ENCODE assay signal across 27 mouse cellular contexts in the genomic region with DNA sequence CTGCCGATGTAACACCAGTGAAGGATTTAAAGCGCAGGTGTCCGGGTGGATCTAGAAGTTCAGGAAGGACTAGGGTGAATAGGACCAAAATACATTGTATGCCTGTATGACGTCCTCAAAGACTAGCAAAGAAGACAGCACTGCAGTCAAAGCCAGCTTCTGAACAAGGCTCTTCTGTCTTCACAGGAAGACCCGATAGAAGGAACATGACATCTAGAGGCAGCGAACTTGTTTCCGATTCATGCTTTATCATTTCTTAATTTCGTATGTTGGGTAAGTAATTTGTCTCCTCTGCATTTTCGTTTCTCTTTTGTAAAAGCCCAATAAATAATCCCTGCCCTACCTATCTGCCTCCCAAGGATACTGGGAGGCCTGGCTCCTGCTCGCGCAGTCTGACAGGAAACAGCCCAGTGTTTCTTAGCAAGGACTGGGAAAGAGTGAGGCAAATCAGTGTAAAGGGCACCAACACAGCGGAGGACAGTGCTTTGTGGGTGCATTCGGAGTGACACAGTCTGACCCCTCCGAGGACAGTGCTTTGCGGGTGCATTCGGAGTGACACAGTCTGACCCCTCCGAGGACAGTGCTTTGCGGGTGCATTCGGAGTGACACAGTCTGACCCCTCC. TPM values are rescaled to one million over a fixed set of nuclear protein-coding genes. Genes with fewer than 3 reads are reported as not detected.
DNase-seq lines count a peak whose midpoint lies in the region; ATAC-seq and TF ChIP-seq lines count a peak whose summit lies in the region.
"Had no signal": no experiment of that assay in that cellular context is flagged by ENCODE, and none has a peak within 500 bp of the region (broad histone marks: within the 10 kb centered on the region; RNA-seq: fewer than 3 reads in every experiment).

No protein-coding gene starts in this region.

- peak; percentile 47 to 51 for DNase-seq in adrenal gland, postnatal 36 days
- DNase-seq in adrenal gland, postnatal 25 days, result no peak
- no peak for DNase-seq in spleen, adult 2 months (ENCODE audit: low read depth in 1 of 2, low spot score in 2 of 2)
- DNase-seq in spleen, postnatal 4 days (ENCODE audit: low spot score in 2 of 2), result no peak
- DNase-seq in kidney, postnatal 4 days, result no peak
- DNase-seq in lung, postnatal 10 days, result no peak
- DNase-seq: cerebellum, adult 8-10 months; gastrocnemius, postnatal 10 days; heart, adult 11 months; heart, postnatal 10 days; kidney, postnatal 36 days; lung, embryonic 14.5 days; lung, postnatal 4 days; right cerebral cortex, adult 18-20 months; right cerebral cortex, postnatal 4 days; thymus, adult 18-20 months; thymus, postnatal 36 days had no signal

- ATAC-seq in inflammation-experienced regulatory T-cells, adult 6 months, result peak; percentile 49
- ATAC-seq: forebrain, embryonic 14.5 days; hindbrain, embryonic 16.5 days; intestine, postnatal 0 days; midbrain, embryonic 16.5 days had no signal

- no peak for TF ChIP-seq POLR2A in spleen, adult 2 months (IDR thresholded peaks at IDR 0.05; ENCODE audit: low read depth, low read length)

- H3K27me3 ChIP-seq in spleen, adult 2 months (ENCODE audit: control insufficient read depth, insufficient read depth, low read length), result no peaks in the 10 kb centered on the region
- H3K27me3 ChIP-seq: embryonic facial prominence, embryonic 15.5 days; heart, embryonic 12.5 days; kidney, embryonic 15.5 days; neural tube, embryonic 15.5 days had no signal

- H3K4me1 ChIP-seq in spleen, adult 2 months (ENCODE audit: control insufficient read depth, insufficient read depth, insufficient read length), result no peaks in the 10 kb centered on the region; the same call in 1 of the 2 replicates
- H3K4me1 ChIP-seq: hindbrain, embryonic 10.5 days had no signal

- no peak overlapping the region for H3K4me3 ChIP-seq in spleen, adult 2 months (ENCODE audit: extremely low read depth, insufficient read depth, insufficient read length)
- H3K4me3 ChIP-seq: embryonic facial prominence, embryonic 15.5 days; heart, embryonic 12.5 days; hindbrain, embryonic 10.5 days; kidney, embryonic 15.5 days; neural tube, embryonic 15.5 days had no signal

- H3K36me3 ChIP-seq in spleen, adult 2 months (ENCODE audit: control insufficient read depth, insufficient read depth, low read length), result peaks cover 6% of the 10 kb centered on the region; the same call in 1 of the 2 replicates

- 84% methylated on average over 19 of the region's 19 CpGs for WGBS in spleen, adult 2 months

- peak overlapping the region; percentile 51; the same call in 1 of the 2 replicates for H3K27ac ChIP-seq in spleen, adult 2 months (ENCODE audit: insufficient read depth, low read length)
- H3K27ac ChIP-seq: embryonic facial prominence, embryonic 15.5 days; hindbrain, embryonic 10.5 days; kidney, embryonic 15.5 days; neural tube, embryonic 15.5 days had no signal

- TF ChIP-seq CTCF in spleen, adult 2 months (IDR thresholded peaks at IDR 0.05; ENCODE audit: extremely low read depth, insufficient read depth, insufficient read length, insufficient replicate concordance), result no peak

RNA-seq across cellular contexts. Expression of a gene that starts 8.6 kb away (rescaled TPM):
- 100 to 1,000 TPM; 350 to 409 TPM for total RNA-seq in adrenal gland, postnatal 36 days (2021)
- total RNA-seq in adrenal gland, postnatal 25 days (2021), result 247 and 388 TPM in 2 replicates
- 19.5 and 20.7 TPM in 2 replicates for polyA plus RNA-seq in spleen, adult 2 months (2012; rRNA removed)
- 10 to 100 TPM; 14.1 to 58.2 (median 51.0) TPM for polyA plus RNA-seq in inflammation-experienced regulatory T-cells, adult 6 months (2017; shearing (Covaris generic))

Comparison
In these comparisons a context has a peak if more than half of its experiments do, and no peak if none do; other contexts are left out.
1. DNase-seq: peak in adrenal gland, postnatal 36 days (2 of 2); none in adrenal gland, postnatal 25 days (single experiment), spleen, adult 2 months (0 of 2), spleen, postnatal 4 days (0 of 2), kidney, postnatal 4 days (0 of 2) and lung, postnatal 10 days (single experiment).